Mouse (Mus musculus) megakaryocyte, embryonic 14.5 days (primary cell): ENCODE measurements around the gene Pdlim7.

Experiments
- FLI1 ChIP-seq: IDR thresholded peaks from 2 replicates; pipeline ENCODE4 v1.6.1; 2012; ENCODE audit warnings: low read length, inconsistent platforms, mixed read lengths
- GATA1 ChIP-seq: IDR thresholded peaks from 3 replicates; pipeline ENCODE4 v1.6.1; 2012; ENCODE audit warnings: mixed read lengths, low read length, inconsistent platforms, borderline replicate concordance

DNA sequence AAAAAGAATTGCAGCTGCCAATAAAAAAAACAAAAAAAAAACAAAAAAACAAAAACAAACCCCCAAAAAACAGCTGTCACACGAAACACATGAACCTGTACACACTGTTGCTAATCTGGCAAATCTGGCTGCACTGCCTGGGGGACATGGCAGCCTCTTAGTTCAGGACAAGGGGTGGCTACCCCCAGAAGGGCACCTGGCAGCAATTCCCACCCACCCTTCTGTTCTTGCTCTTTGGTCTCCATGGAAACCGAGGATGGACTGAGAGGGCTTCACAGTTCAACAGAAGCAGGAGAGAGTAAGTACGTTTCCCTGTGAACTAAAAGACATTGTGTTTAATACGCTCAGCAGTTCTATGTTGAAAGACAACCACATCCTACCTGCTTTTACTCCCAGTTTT, 17.8 kb downstream of the Pdlim7 start:
- TF ChIP-seq GATA1 (no peak), FLI1 (no peak)
